Mouse (Mus musculus): Measurements from ENCODE around the gene Arnt2. TPM values are rescaled to one million over a fixed set of nuclear protein-coding genes. Genes with fewer than 3 reads are reported as not detected.

The Arnt2 gene
- total RNA-seq, 2 experiments from 2014 or later, result 0.59 to 1.6 TPM

Other genes starting within 250 kb of the Arnt2 start
- under 1 TPM; 0.07 to 0.10 TPM for gene Gm2115, start 118.8 kb upstream of the Arnt2 start, total RNA-seq (2021)
- gene Fah, start 196.5 kb upstream of the Arnt2 start, total RNA-seq (2021), result 1 to 10 TPM; 1.3 to 2.0 TPM

Measured in gastrocnemius, postnatal 36 days (tissue).